27 mouse cellular contexts compared by ENCODE assay signal in genomic region chr15:59218916-59219315, GRCm38 (mm10).
"Had no signal": no experiment of that assay in that cellular context is flagged by ENCODE, and none has a peak within 500 bp of the region (broad histone marks: within the 10 kb centered on the region; RNA-seq: fewer than 3 reads in every experiment).

No protein-coding gene starts in this region.

- H3K36me3 ChIP-seq: embryonic facial prominence, embryonic 10.5 days; embryonic facial prominence, embryonic 12.5 days; embryonic facial prominence, embryonic 13.5 days; embryonic facial prominence, embryonic 15.5 days; forebrain, embryonic 10.5 days; forebrain, embryonic 12.5 days; forebrain, embryonic 15.5 days had no signal

- ATAC-seq: forebrain, embryonic 13.5 days; forebrain, embryonic 14.5 days; forebrain, embryonic 15.5 days; forebrain, embryonic 16.5 days; forebrain, postnatal 0 days had no signal

- H3K27ac ChIP-seq: embryonic facial prominence, embryonic 10.5 days; embryonic facial prominence, embryonic 12.5 days; embryonic facial prominence, embryonic 13.5 days; embryonic facial prominence, embryonic 15.5 days; forebrain, embryonic 10.5 days; forebrain, embryonic 12.5 days; forebrain, embryonic 13.5 days; forebrain, embryonic 15.5 days; gastrocnemius, adult 2 months; heart, adult 2 months had no signal

- H3K9me3 ChIP-seq: embryonic facial prominence, embryonic 10.5 days; embryonic facial prominence, embryonic 12.5 days; embryonic facial prominence, embryonic 13.5 days; embryonic facial prominence, embryonic 15.5 days; forebrain, embryonic 10.5 days; forebrain, embryonic 12.5 days; forebrain, embryonic 13.5 days; forebrain, embryonic 15.5 days had no signal

- DNase-seq: cerebellum, adult 2 months; cerebellum, adult 8-10 months; cerebellum, adult 9-10 months; cerebellum, adult 9-11 months; cerebellum, postnatal 10 days; cerebellum, postnatal 14 days; cerebellum, postnatal 25 days; cerebellum, postnatal 36 days; embryo, embryonic 11 days; forebrain, postnatal 0 days; gastrocnemius, adult 2 months; gastrocnemius, postnatal 10 days; gastrocnemius, postnatal 14 days; gastrocnemius, postnatal 25 days; heart, adult 18-20 months; heart, adult 2 months had no signal

- H3K27me3 ChIP-seq: embryonic facial prominence, embryonic 12.5 days; embryonic facial prominence, embryonic 13.5 days; embryonic facial prominence, embryonic 15.5 days; forebrain, embryonic 12.5 days; forebrain, embryonic 13.5 days; forebrain, embryonic 15.5 days had no signal

- H3K4me2 ChIP-seq: embryonic facial prominence, embryonic 12.5 days; embryonic facial prominence, embryonic 13.5 days; embryonic facial prominence, embryonic 15.5 days; forebrain, embryonic 12.5 days; forebrain, embryonic 13.5 days; forebrain, embryonic 15.5 days had no signal

- H3K9ac ChIP-seq: embryonic facial prominence, embryonic 12.5 days; embryonic facial prominence, embryonic 13.5 days; embryonic facial prominence, embryonic 15.5 days; forebrain, embryonic 12.5 days; forebrain, embryonic 13.5 days; forebrain, embryonic 15.5 days; forebrain, postnatal 0 days had no signal

- H3K4me3 ChIP-seq: embryonic facial prominence, embryonic 10.5 days; embryonic facial prominence, embryonic 12.5 days; embryonic facial prominence, embryonic 13.5 days; embryonic facial prominence, embryonic 15.5 days; erythroblast, embryonic 14.5 days; forebrain, embryonic 10.5 days; forebrain, embryonic 12.5 days; forebrain, embryonic 13.5 days; forebrain, embryonic 15.5 days; gastrocnemius, adult 2 months; heart, adult 2 months had no signal

- H3K4me1 ChIP-seq: embryonic facial prominence, embryonic 10.5 days; embryonic facial prominence, embryonic 12.5 days; embryonic facial prominence, embryonic 13.5 days; embryonic facial prominence, embryonic 15.5 days; forebrain, embryonic 10.5 days; forebrain, embryonic 12.5 days; forebrain, embryonic 13.5 days; forebrain, embryonic 15.5 days had no signal
